Mouse (Mus musculus): ENCODE measurements around the gene Spred2. TPM values are rescaled to one million over a fixed set of nuclear protein-coding genes. Genes with fewer than 3 reads are reported as not detected.

The Spred2 gene
- total and polyA plus RNA-seq, 3 experiments, result 7.8 to 76.0 (median 25.9) TPM

DNA sequence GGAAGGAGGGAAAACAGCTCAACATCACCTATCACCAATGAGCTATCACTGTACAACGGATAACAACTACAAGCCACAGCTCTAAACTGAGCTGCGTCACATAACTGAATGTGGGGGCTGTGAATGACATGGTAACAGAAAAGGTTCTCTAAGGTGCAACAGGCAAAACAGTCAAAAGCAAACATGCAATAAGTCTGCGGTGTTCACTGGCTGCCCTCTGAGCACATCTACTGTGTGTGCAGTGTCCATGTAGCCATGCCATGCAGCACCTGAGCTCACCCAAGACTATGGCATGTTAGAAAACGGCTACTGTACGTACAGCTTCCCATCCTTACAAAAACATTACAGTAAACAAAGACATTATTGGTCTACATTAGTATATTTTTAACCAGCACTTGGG lies 148.7 kb downstream of the Spred2 start:
- no peak overlapping the region for H3K4me3 ChIP-seq (ENCODE audit: control insufficient read depth in 1 of 2, insufficient read depth in 1 of 2, low read depth in 2 of 2, low read length in 2 of 2)
- H3K79me2 ChIP-seq (ENCODE audit: control insufficient read depth, insufficient read depth, low read length, poor library complexity), result 0 out of 2 replicates have a peak, but pooled peaks cover 1% of the 10 kb centered on the region
- no peak overlapping the region for H3K27ac ChIP-seq (ENCODE audit: control insufficient read depth, low read depth, low read length)
- DNase-seq (ENCODE audit: low read depth, low spot score), result no peak
- H3K36me3 ChIP-seq (ENCODE audit: control insufficient read depth in 1 of 2, insufficient read depth in 2 of 2, low read length in 2 of 2), result peaks cover 15 to 60% of the 10 kb centered on the region in 2 experiments
- no peak overlapping the region for H3K9ac ChIP-seq (ENCODE audit: control insufficient read depth, low read depth, low read length, poor library complexity, severe bottlenecking)
- H3K9me3 ChIP-seq (replicated peaks; ENCODE audit: insufficient read depth, low read length), result no peaks in the 10 kb centered on the region
- TF ChIP-seq RAD21 (IDR thresholded peaks at IDR 0.05; ENCODE audit: low read depth, low read length) (no peak), CTCF (IDR thresholded peaks at IDR 0.05 in 2 of 3, conservative IDR thresholded peaks at IDR 0.05 in 1 of 3; ENCODE audit: control insufficient read depth in 1 of 3, insufficient read depth in 1 of 3, low read depth in 2 of 3, low read length in 3 of 3, poor library complexity in 1 of 3, severe bottlenecking in 1 of 3) (0 out of 6 replicates have a peak, but pooled peaks of 1 of the 3 experiments have one; percentile 6), ZKSCAN1 (IDR thresholded peaks at IDR 0.05; ENCODE audit: low read depth, low read length) (no peak)
- H3K27me3 ChIP-seq (ENCODE audit: control insufficient read depth in 1 of 2, insufficient read depth in 2 of 2, low read length in 2 of 2), result no peaks in the 10 kb centered on the region
- no peaks in the 10 kb centered on the region for H3K4me1 ChIP-seq (ENCODE audit: control insufficient read depth in 1 of 2, insufficient read depth in 2 of 2, low read length in 2 of 2)

Other genes starting within 250 kb of the Spred2 start
- 160 and 170 TPM in 2 replicates for gene Actr2, start 188.5 kb downstream of the Spred2 start, total RNA-seq (2012; rRNA removed)
- gene Actr2, start 188.5 kb downstream of the Spred2 start, polyA plus RNA-seq (2012; ENCODE audit: insufficient read depth in 1 of 2, insufficient read length in 2 of 2, low read depth in 1 of 2, low replicate concordance in 2 of 2, missing spikeins in 1 of 2), result 100 to 1,000 TPM in 1 of 2 experiments, 10 to 100 TPM in 1; 40.0 to 172 TPM